ENCODE assay signal across 22 mouse cellular contexts in genomic region chr13:24666763-24667162, GRCm38 (mm10).
DNase-seq lines count a peak whose midpoint lies in the region; ATAC-seq lines count a peak whose summit lies in the region.
"Had no signal": no experiment of that assay in that cellular context is flagged by ENCODE, and none has a peak within 500 bp of the region (broad histone marks: within the 10 kb centered on the region; RNA-seq: fewer than 3 reads in every experiment).

No protein-coding gene starts in this region.

- peak; percentile 53 for ATAC-seq in CD4-positive, CD25-positive, alpha-beta regulatory T cell, adult 4 months
- ATAC-seq: activated CD4-positive, CD25-positive, alpha-beta regulatory T cell, adult 4 months; Patski had no signal

- peak; percentile 18 for DNase-seq in 416B (ENCODE audit: low read depth)
- peak; percentile 56 for DNase-seq in CD4-positive, CD25-positive, alpha-beta regulatory T cell, adult 2 months (ENCODE audit: low read depth, low spot score)
- peak; percentile 49 for DNase-seq in naive thymus-derived CD4-positive, alpha-beta T cell, adult 2 months (ENCODE audit: low read depth)
- DNase-seq in spleen, adult 18-20 months = no peak
- no peak for DNase-seq in yolk sac, embryonic 10.5 days (ENCODE audit: low spot score)
- DNase-seq in lung, postnatal 14 days = no peak
- DNase-seq in thymus, postnatal 0 days (ENCODE audit: low spot score) = no peak
- DNase-seq: adrenal gland, adult 2 months; adrenal gland, adult 8-10 months; adrenal gland, postnatal 10 days; adrenal gland, postnatal 14 days; adrenal gland, postnatal 25 days; adrenal gland, postnatal 36 days; B cell, adult 2 months; cerebellum, adult 11 months; cerebellum, adult 11-12 months; cerebellum, adult 18-20 months; cerebellum, adult 2 months; cerebellum, adult 8-10 months had no signal

Comparison
In these comparisons a context has a peak if more than half of its experiments do, and no peak if none do; other contexts are left out.
1. DNase-seq: peak in 416B (single experiment), CD4-positive, CD25-positive, alpha-beta regulatory T cell, adult 2 months (single experiment) and naive thymus-derived CD4-positive, alpha-beta T cell, adult 2 months (single experiment); none in spleen, adult 18-20 months (0 of 2), yolk sac, embryonic 10.5 days (single experiment), lung, postnatal 14 days (single experiment) and thymus, postnatal 0 days (single experiment).